Mouse (Mus musculus) ES-Bruce4 (cell line): ENCODE data around the gene Plxdc2.

Experiments
- CTCF ChIP-seq: IDR thresholded peaks from one replicate; pipeline ENCODE4 v1.8.1; 2011; ENCODE audit warnings: low read depth, low read length
- EP300 ChIP-seq: IDR thresholded peaks from 2 replicates; pipeline ENCODE4 v1.6.1; 2011; ENCODE audit warnings: low read depth, low read length; ENCODE audit not compliant: insufficient read depth
- POLR2A ChIP-seq: IDR thresholded peaks from one replicate; pipeline ENCODE4 v1.8.1; 2011; ENCODE audit warnings: low read length; ENCODE audit not compliant: insufficient read depth

- no peak for TF ChIP-seq CTCF
- no peak for TF ChIP-seq POLR2A
- no peak for TF ChIP-seq EP300
Measured at GRCm38 (mm10) chr2:16534566-16534965, 178.5 kb downstream of the Plxdc2 start.
